Mouse (Mus musculus) embryonic facial prominence, embryonic 11.5 days (tissue): ENCODE data around the gene Wfs1. TPM values are rescaled to one million over a fixed set of nuclear protein-coding genes. Genes with fewer than 3 reads are reported as not detected.
A peak's percentile ranks its signal among the peaks of the same experiment; 100 is the strongest.

ENCODE experiments used
- ATAC-seq: fragments of 200-750 bp; cut with Nextera tagmentation; replicated peaks from 2 replicates; pipeline ENCODE4 v1.8.0; 2017; ENCODE audit warnings: low read depth; ENCODE audit not compliant: insufficient number of reproducible peaks, low FRiP score, low TSS enrichment
- DNase-seq: peaks from one replicate; pipeline ENCODE4 v3.0.0-alpha.2; 2015; ENCODE audit warnings: low spot score
- H3K27ac ChIP-seq: fragments of 300-500 bp; sonication (generic); replicated peaks from 2 replicates; pipeline ENCODE4 v1.5.1; 2014; ENCODE audit warnings: mild to moderate bottlenecking, low read depth, low read length, control low read depth
- H3K27me3 ChIP-seq: fragments of 300-500 bp; sonication (generic); 2 replicates; pipeline ENCODE4 v1.6.1; 2014; ENCODE audit warnings: mild to moderate bottlenecking, low read length, moderate library complexity, mixed read lengths; ENCODE audit not compliant: control insufficient read depth, insufficient read depth
- H3K36me3 ChIP-seq: fragments of 300-500 bp; sonication (generic); replicated peaks from 2 replicates; pipeline ENCODE4 v1.6.1; 2014; ENCODE audit warnings: low read depth, mild to moderate bottlenecking, low read length, moderate library complexity, mixed read lengths; ENCODE audit not compliant: control insufficient read depth, insufficient read depth
- H3K4me1 ChIP-seq: fragments of 300-500 bp; sonication (generic); 2 replicates; pipeline ENCODE4 v1.6.1; 2014; ENCODE audit warnings: low read length, mixed read lengths; ENCODE audit not compliant: control insufficient read depth, insufficient read depth
- H3K4me2 ChIP-seq: fragments of 300-500 bp; sonication (generic); 2 replicates; pipeline ENCODE4 v1.6.1; 2014; ENCODE audit warnings: low read depth, mild to moderate bottlenecking, control low read depth, low read length, moderate library complexity
- H3K4me3 ChIP-seq: fragments of 300-500 bp; sonication (generic); 2 replicates; pipeline ENCODE4 v1.5.1; 2014; ENCODE audit warnings: low read depth, low read length, control low read depth
- H3K9ac ChIP-seq: fragments of 300-500 bp; sonication (generic); replicated peaks from 2 replicates; pipeline ENCODE4 v1.6.1; 2014; ENCODE audit warnings: mild to moderate bottlenecking, control low read depth, low read length
- H3K9me3 ChIP-seq: fragments of 300-500 bp; sonication (generic); replicated peaks from 2 replicates; pipeline ENCODE4 v1.6.1; 2016; ENCODE audit warnings: mild to moderate bottlenecking, low read length, inconsistent platforms, mixed read lengths; ENCODE audit not compliant: control insufficient read depth
- WGBS: fragments of 180-500 bp; shearing (Covaris S2); extraction: QIAGEN DNeasy Blood & Tissue Kit; methylation state at CpG from one replicate; pipeline ENCODE4 v1.1.7; 2014; 5-methylcytosine and 5-hydroxymethylcytosine counted together
- polyA plus RNA-seq: library from polyadenylated mRNA; unstranded; fragments of >200 nt; fragmentation: Nextera tagmentation; extraction: Ambion mirVana; gene quantifications from 2 replicates; pipeline ENCODE4 v1.2.1, GENCODE M21; 2014

Wfs1 gene
- polyA plus RNA-seq, 1 experiment from 2014 or later, result 5.9 TPM

- no peak overlapping the region for H3K4me2 ChIP-seq
- ATAC-seq, result no peak
- no peaks in the 10 kb centered on the region for H3K27me3 ChIP-seq
- H3K9me3 ChIP-seq, result no peaks in the 10 kb centered on the region
- H3K9ac ChIP-seq, result no peak overlapping the region
- WGBS, result 89% methylated on average over 15 of the region's 15 CpGs
- H3K36me3 ChIP-seq, result no peaks in the 10 kb centered on the region
- no peak overlapping the region for H3K4me3 ChIP-seq
- no peaks in the 10 kb centered on the region for H3K4me1 ChIP-seq
- H3K27ac ChIP-seq, result no peak overlapping the region
- DNase-seq, result no peak
These were observed 36.7 kb downstream of the Wfs1 start for GRCm38 (mm10) chr5:36952311-36952710.

GRCm38 (mm10) chr5:36950871-36951270 is 38.1 kb downstream of the Wfs1 start:
- no peak for ATAC-seq
- H3K4me3 ChIP-seq, result no peak overlapping the region
- 42% methylated on average over 2 of the region's 2 CpGs for WGBS
- no peak overlapping the region for H3K9ac ChIP-seq
- no peaks in the 10 kb centered on the region for H3K4me1 ChIP-seq
- H3K27me3 ChIP-seq, result no peaks in the 10 kb centered on the region
- H3K4me2 ChIP-seq, result no peak overlapping the region
- H3K36me3 ChIP-seq, result no peaks in the 10 kb centered on the region
- no peak overlapping the region for H3K27ac ChIP-seq
- no peaks in the 10 kb centered on the region for H3K9me3 ChIP-seq
- DNase-seq, result no peak

DNA sequence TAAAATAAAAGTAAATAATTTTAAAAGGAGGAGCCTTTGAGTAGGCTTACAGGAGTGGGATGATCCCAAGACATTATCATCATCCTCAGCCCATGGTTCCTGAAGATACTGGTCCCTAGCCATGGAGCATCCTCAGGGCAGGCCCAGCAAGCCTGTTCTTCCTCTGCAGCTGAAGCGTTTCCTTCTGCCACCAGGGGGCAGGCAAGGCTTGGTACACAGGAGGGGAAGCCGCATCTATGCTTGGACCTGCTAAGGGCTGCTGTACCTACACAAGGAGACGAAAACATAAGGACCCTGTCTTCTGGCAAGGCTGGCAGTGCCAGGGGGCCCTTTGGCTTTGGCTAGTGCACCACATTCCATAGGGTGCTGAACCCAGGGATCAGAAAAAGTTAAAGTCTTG is 40.2 kb downstream of the Wfs1 start:
- no peaks in the 10 kb centered on the region for H3K27me3 ChIP-seq
- no peak overlapping the region for H3K4me2 ChIP-seq
- no peaks in the 10 kb centered on the region for H3K4me1 ChIP-seq
- H3K9ac ChIP-seq, result no peak overlapping the region
- no peaks in the 10 kb centered on the region for H3K9me3 ChIP-seq
- H3K36me3 ChIP-seq, result no peaks in the 10 kb centered on the region
- DNase-seq (peak; percentile 81), ATAC-seq (0 out of 2 replicates have a peak, but pooled peaks have one; percentile 16)
- WGBS, result 15% methylated on average over 3 of the region's 3 CpGs
- no peak overlapping the region for H3K27ac ChIP-seq
- no peak overlapping the region for H3K4me3 ChIP-seq

GRCm38 (mm10) chr5:36946445-36946844 is 42.6 kb downstream of the Wfs1 start:
- H3K4me3 ChIP-seq, result no peak overlapping the region
- no peaks in the 10 kb centered on the region for H3K27me3 ChIP-seq
- 8% methylated on average over 5 of the region's 5 CpGs for WGBS
- no peaks in the 10 kb centered on the region for H3K4me1 ChIP-seq
- DNase-seq (peak; percentile 76), ATAC-seq (0 out of 2 replicates have a peak, but pooled peaks have one; percentile 10)
- H3K36me3 ChIP-seq, result no peaks in the 10 kb centered on the region
- no peaks in the 10 kb centered on the region for H3K9me3 ChIP-seq
- H3K27ac ChIP-seq, result no peak overlapping the region
- H3K4me2 ChIP-seq, result no peak overlapping the region
- H3K9ac ChIP-seq, result no peak overlapping the region

DNA sequence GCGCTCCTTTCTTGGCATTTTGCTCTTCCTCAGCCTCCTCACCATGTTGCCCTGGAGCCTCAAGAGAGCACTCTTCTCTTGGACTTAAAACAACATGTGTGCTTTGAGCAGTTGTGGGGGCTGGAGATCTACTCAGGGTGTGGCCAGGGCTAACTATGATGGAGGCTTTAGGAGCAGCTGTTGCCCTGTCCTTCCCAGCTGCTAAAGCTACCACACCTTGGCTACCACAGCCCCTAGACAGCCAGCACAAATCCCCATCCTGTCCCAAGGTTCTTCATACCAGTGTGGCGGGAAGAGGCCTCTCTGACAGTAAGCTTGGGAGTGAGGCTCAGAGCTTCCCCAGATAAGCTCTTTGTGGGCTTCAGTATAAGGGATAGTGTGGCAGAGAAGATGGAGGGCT is 43.3 kb downstream of the Wfs1 start:
- WGBS, result 80% methylated on average over 2 of the region's 2 CpGs
- ATAC-seq, result no peak
- DNase-seq, result no peak
- H3K36me3 ChIP-seq, result no peaks in the 10 kb centered on the region
- H3K9ac ChIP-seq, result no peak overlapping the region
- H3K9me3 ChIP-seq, result no peaks in the 10 kb centered on the region
- H3K4me3 ChIP-seq, result no peak overlapping the region
- no peaks in the 10 kb centered on the region for H3K4me1 ChIP-seq
- no peak overlapping the region for H3K4me2 ChIP-seq
- H3K27ac ChIP-seq, result no peak overlapping the region
- no peaks in the 10 kb centered on the region for H3K27me3 ChIP-seq

DNA sequence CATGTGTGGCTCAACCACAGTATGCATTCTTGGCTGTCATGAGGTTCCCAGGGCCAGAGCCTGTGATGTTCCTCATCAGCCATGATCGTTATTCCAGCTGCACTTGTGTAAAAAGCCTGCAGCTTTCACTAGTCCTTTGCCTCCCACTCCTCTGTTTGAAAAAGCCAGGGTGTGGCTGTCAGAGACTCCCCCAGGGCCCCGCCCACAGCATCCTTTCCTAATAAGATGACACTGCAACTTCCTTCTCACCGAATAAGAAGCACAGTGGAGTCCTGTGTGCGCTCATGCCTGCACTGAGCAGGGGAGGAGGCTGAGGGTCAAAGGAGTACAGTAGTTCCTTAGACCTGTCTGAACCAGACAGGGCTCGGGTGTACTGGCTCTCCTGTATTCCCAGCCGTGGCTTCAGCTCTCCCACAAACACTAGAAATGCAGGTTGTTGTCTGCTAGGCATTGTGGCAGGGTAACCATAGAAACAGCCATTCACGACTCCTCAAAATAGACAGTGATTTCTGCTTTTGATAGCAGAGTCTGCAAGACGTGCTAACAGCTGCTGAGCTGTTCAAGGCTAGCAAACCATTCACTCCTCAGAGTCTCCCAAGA is 43.8 kb downstream of the Wfs1 start:
- Histone ChIP-seq H3K36me3 (no peaks in the 10 kb centered on the region), H3K9me3 (no peaks in the 10 kb centered on the region), H3K27ac (no peak overlapping the region), H3K9ac (no peak overlapping the region), H3K4me3 (no peak overlapping the region), H3K27me3 (no peaks in the 10 kb centered on the region), H3K4me1 (no peaks in the 10 kb centered on the region), H3K4me2 (no peak overlapping the region)
- WGBS, result 49% methylated on average over 8 of the region's 8 CpGs
- no peak for DNase-seq
- 0 out of 2 replicates have a peak, but pooled peaks have one; percentile 40 for ATAC-seq

DNA sequence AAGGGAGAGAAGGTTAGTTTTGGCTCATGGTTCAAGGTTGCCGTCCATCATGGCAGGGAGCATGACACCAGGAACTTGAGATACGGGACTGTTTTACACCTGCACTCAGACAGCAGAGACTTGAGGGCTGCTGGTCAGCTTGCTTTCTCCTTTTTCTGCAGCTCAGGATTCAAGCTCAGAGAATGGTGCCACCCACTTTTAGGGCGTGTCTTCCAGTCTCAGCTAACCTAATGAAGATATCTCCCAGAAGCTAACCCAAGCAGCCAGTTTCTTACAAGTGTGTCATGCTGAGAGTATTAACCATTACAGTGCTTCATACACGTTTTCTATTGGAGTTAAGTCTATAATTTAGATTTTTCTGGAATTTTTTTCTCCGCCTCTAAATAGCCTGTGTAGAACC is 44.5 kb downstream of the Wfs1 start:
- no peaks in the 10 kb centered on the region for H3K27me3 ChIP-seq
- 71% methylated on average over 5 of the region's 5 CpGs for WGBS
- no peak for ATAC-seq

GRCm38 (mm10) chr5:36942446-36942845 is 46.6 kb downstream of the Wfs1 start:
- WGBS, result 88% methylated on average over 2 of the region's 2 CpGs
- Histone ChIP-seq H3K27me3 (no peaks in the 10 kb centered on the region), H3K9me3 (no peaks in the 10 kb centered on the region), H3K27ac (no peak overlapping the region), H3K4me2 (no peak overlapping the region), H3K9ac (no peak overlapping the region), H3K4me3 (no peak overlapping the region), H3K4me1 (no peaks in the 10 kb centered on the region), H3K36me3 (no peaks in the 10 kb centered on the region)
- DNase-seq (no peak), ATAC-seq (no peak)

More for the DNA sequence above, 44.5 kb downstream of the Wfs1 start:
- Histone ChIP-seq H3K36me3 (no peaks in the 10 kb centered on the region), H3K4me1 (no peaks in the 10 kb centered on the region), H3K9ac (no peak overlapping the region), H3K4me3 (no peak overlapping the region), H3K9me3 (no peaks in the 10 kb centered on the region), H3K27ac (no peak overlapping the region), H3K4me2 (no peak overlapping the region)
- DNase-seq, result no peak
